Mouse (Mus musculus) brown adipose tissue, adult 24 weeks (tissue): ENCODE data around the gene Npas2. TPM values are rescaled to one million over a fixed set of nuclear protein-coding genes. Genes with fewer than 3 reads are reported as not detected.

Experiments used
- H3K27ac ChIP-seq: fragments of 200-500 bp; replicated peaks from 2 replicates; pipeline ENCODE4 v1.5.1; 2012; ENCODE audit warnings: low read depth, mild to moderate bottlenecking, low read length
- H3K4me1 ChIP-seq: fragments of 200-500 bp; 2 replicates; pipeline ENCODE4 v1.6.1; 2012; ENCODE audit warnings: low read length, mixed read lengths; ENCODE audit not compliant: control insufficient read depth, insufficient read depth, insufficient read length
- H3K4me3 ChIP-seq: fragments of 200-500 bp; 2 replicates; pipeline ENCODE4 v1.5.1; 2012; ENCODE audit warnings: low read depth, mild to moderate bottlenecking, low read length, moderate library complexity; ENCODE audit not compliant: insufficient read depth
- polyA plus RNA-seq: library from polyadenylated mRNA; stranded (reverse); fragments of >200 nt; gene quantifications from 2 replicates; pipeline ENCODE4 v1.2.4, GENCODE M21; 2012; ENCODE audit not compliant: missing spikeins, insufficient read depth, insufficient read length

Gene Npas2
- polyA plus RNA-seq, 1 experiment = 0.95 TPM

DNA sequence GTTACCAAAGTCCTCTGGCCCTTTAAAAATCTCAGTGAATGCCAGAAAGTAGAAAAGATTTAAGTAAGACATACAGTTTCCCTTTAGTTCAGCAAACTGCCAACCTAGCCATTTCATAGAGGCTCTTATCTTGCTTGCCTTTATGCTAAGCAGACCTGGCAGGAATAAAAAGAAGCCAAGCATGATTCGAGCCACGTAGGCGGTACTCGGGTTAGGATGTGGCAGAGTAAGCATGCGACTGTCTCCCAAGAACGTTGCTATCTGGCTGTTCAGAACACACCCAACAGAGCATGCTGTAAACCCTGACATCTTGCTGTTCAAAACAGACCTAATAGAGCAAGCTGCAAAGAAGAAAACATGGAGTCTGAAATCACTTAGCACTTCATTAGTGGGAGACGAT lies 125.3 kb downstream of the Npas2 start:
- H3K4me3 ChIP-seq = no peak overlapping the region
- no peaks in the 10 kb centered on the region for H3K4me1 ChIP-seq
- H3K27ac ChIP-seq = no peak overlapping the region

DNA sequence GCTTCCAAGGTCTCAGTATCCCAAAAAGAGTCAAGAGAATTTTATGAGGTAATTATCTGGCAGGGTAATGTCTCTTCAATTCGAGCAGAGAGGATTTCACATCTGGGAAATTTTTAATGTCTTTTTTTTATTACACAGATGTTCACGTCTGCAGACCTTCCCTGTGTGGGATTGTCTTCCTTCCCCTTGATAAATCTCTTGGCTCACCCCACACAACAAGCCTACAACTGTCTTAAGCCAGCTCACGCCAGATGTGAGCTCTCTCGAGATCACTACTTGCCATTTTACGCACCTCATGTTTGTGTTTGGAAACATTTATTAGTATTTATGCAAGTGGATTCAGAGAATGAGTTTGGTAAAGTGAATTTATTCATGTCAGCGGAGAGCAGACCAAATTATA lies 128.4 kb downstream of the Npas2 start:
- H3K4me3 ChIP-seq = no peak overlapping the region
- H3K27ac ChIP-seq = no peak overlapping the region
- H3K4me1 ChIP-seq = no peaks in the 10 kb centered on the region

DNA sequence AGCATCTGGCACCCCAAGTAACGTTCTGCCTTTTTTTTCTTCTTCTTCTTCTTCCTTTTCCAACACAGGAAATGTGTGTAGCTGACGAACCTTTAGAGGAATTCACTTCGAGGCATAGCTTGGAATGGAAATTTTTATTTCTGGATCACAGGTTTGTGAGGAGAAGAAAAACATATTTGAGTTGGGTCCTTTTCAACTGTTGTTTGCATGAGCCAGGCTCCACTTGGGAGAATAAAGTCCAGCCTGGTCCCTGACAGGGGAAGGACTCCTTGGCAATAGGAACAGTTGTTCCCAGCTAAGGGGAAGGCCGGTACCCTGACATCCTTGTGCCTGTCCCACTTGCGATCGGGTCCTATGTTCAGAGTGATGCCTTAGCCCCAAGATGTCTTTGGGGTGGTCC lies 131.7 kb downstream of the Npas2 start:
- H3K4me1 ChIP-seq = no peaks in the 10 kb centered on the region
- no peak overlapping the region for H3K27ac ChIP-seq
- no peak overlapping the region for H3K4me3 ChIP-seq

GRCm38 (mm10) chr1:39327546-39327945 lies 134.0 kb downstream of the Npas2 start:
- Histone ChIP-seq H3K27ac (no peak overlapping the region), H3K4me1 (no peaks in the 10 kb centered on the region), H3K4me3 (no peak overlapping the region)

DNA sequence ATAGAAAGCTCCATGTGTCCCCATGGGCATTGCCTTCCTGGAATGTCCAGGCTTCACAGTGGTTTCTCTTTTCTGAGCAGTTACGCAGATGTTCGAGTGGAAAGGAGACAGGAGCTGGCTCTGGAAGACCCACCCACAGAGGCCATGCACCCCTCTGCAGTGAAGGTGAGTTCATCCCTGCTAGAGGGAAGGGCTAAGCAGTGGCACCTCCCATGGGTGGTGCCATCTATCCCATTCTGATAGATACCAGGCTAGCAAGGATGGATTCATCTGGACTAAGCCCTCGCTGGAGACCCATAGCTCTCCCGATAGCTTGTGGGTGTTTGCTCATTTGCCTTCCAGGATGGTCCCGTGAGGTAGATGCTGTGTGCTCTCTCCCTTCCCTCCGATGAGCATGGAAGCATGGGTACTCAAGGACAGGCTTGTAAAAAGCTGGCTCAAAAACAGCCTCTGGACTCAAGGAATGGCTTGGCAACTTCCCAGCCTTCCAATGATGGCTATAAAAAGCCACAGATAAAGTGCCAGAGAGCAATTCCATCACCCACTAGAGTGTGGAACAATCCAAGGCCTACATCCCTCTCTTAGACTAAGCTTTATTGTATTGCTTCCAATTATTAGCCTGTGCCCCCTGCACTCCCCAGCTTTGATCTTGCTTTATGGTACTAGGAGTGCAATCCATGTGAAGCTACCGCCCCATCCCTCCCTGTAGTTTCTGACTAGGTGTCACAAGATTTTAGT lies 137.5 kb downstream of the Npas2 start:
- no peak overlapping the region for H3K4me3 ChIP-seq
- no peak overlapping the region for H3K27ac ChIP-seq
- no peaks in the 10 kb centered on the region for H3K4me1 ChIP-seq

DNA sequence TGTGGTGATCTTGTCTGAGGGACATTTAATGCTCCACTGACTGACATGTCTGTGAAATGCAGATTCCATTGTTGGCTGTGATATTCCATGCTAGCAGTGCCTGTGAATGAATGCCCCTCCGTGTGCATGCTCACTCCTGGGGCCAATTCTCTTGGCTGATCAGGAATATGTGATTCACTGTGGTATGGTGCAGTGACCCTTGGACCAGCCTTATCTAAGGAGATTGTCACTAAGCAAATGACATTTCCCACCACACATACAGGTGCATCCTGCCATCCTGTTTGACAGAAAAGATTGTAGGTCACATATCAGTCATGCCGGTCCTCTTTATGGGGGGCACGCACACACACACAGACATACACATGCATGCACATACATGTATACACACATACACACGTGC lies 138.9 kb downstream of the Npas2 start:
- Histone ChIP-seq H3K4me1 (no peaks in the 10 kb centered on the region), H3K27ac (no peak overlapping the region), H3K4me3 (no peak overlapping the region)

DNA sequence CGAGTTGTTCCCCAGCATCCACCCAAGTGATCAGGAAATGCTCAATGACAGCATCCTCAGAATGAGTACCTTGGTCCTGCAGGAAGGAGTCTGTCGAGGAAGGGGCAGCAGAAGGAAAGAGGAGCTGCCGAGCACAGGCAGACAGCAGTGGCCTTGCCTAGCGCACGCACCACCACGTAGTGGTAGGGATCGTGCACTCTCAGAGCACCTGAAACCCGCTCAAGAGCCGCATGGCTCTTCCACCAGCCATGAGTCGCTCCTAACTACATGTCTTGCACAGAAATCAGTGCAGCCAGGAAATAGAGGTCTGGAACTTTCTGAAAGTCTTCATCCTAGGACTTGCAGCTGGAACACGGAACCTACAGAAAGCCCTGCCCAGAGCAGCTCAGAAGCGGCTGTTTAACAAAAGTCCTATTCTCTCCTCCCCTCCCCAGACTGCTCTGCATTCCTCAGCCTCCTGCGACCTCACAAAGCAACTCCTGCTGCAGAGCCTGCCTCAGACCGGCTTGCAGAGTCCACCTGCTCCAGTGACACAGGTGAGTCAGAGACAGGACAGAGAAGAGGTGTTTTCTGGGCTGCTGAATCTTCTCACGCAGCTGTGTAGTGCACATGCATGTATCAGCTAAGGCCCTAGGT lies 142.1 kb downstream of the Npas2 start:
- Histone ChIP-seq H3K27ac (no peak overlapping the region), H3K4me1 (no peaks in the 10 kb centered on the region), H3K4me3 (no peak overlapping the region)

GRCm38 (mm10) chr1:39336788-39337187 lies 143.3 kb downstream of the Npas2 start:
- Histone ChIP-seq H3K27ac (no peak overlapping the region), H3K4me3 (no peak overlapping the region), H3K4me1 (no peaks in the 10 kb centered on the region)

- Histone ChIP-seq H3K4me3 (no peak overlapping the region), H3K27ac (no peak overlapping the region), H3K4me1 (no peaks in the 10 kb centered on the region)
Measured at GRCm38 (mm10) chr1:39338831-39339230, 145.3 kb downstream of the Npas2 start.

DNA sequence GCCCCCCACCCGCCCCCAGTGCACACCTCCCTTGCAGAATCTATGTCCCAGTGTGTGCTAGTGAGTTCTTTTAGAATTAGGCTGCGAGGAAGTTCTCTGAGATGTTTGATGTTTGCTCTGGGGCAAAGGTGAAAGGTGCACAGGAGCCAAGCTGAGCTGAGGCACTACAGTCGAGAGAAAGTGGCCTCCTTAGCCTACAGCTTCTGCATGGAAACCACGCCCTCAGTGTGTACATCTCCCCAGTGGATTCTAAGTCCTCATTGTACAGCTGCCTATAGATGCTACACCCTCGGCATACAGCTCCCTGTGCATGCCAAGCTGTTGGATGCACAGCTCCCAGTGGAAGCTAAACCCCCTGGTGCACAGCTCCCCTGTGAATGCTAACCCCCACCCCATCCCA lies 145.9 kb downstream of the Npas2 start:
- Histone ChIP-seq H3K4me3 (no peak overlapping the region), H3K27ac (no peak overlapping the region), H3K4me1 (no peaks in the 10 kb centered on the region)

DNA sequence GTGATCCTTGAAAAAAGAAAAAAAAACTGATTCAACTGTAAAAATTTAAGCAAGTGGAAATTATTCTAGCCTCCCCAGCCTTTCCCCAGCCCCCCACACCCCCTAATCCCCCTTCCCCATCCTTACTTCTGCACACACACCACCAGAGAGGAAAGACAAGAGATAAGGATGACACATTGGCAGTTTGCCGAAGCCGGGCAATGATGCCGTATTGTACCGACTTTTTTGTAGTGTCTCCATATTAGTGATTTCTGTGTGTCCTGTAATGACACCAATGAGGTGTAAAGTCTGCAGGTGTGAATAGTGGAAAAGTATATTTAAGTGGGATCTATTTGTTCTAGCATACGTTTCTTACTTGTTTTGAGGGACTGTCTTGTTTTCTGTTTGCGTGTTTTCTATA lies 146.6 kb downstream of the Npas2 start:
- H3K4me1 ChIP-seq = no peaks in the 10 kb centered on the region
- no peak overlapping the region for H3K27ac ChIP-seq

DNA sequence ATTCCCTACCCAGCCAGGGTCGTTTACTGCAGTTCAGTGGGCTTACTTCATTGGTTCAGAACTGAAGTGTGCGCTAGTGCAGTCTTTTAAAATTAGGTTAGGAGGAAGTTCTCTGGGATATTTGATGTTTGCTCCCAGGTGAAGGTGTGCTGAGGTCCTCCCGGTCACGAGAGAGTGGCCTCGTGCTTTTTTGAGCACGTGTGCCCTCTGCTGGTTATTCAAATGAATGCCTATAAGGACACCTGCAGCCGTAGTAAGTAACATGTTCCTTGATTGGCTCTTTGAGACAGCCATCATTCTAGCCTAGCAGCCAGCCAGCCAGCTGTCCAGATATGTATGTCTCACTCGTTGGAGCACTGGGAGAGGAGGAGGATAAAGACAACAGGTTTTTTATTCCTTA lies 147.1 kb downstream of the Npas2 start:
- Histone ChIP-seq H3K4me1 (no peaks in the 10 kb centered on the region), H3K27ac (no peak overlapping the region), H3K4me3 (no peak overlapping the region)

More for the DNA sequence above, 146.6 kb downstream of the Npas2 start:
- no peak overlapping the region for H3K4me3 ChIP-seq

DNA sequence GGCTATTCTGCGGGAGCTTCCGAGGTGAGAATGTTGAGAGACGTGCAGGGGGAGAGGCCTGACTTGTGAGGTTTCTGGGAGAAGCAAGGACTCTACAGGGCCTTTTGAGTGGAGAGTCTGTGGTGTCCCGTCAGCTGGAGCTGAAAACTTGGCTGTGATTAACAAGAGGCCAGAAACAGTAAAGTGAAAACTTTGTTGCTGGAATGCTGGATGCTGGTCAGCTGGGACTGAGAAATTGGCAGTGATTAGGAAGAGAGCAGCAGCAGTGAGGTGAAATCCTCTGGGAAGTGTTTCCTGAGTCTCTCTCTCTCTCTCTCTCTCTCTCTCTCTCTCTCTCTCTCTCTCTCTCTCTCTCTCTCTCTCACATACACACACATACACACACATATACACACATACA lies 148.3 kb downstream of the Npas2 start:
- Histone ChIP-seq H3K4me3 (no peak overlapping the region), H3K4me1 (no peaks in the 10 kb centered on the region), H3K27ac (no peak overlapping the region)

GRCm38 (mm10) chr1:39343242-39343641 lies 149.7 kb downstream of the Npas2 start:
- no peaks in the 10 kb centered on the region for H3K4me1 ChIP-seq
- H3K4me3 ChIP-seq = no peak overlapping the region
- H3K27ac ChIP-seq = no peak overlapping the region

DNA sequence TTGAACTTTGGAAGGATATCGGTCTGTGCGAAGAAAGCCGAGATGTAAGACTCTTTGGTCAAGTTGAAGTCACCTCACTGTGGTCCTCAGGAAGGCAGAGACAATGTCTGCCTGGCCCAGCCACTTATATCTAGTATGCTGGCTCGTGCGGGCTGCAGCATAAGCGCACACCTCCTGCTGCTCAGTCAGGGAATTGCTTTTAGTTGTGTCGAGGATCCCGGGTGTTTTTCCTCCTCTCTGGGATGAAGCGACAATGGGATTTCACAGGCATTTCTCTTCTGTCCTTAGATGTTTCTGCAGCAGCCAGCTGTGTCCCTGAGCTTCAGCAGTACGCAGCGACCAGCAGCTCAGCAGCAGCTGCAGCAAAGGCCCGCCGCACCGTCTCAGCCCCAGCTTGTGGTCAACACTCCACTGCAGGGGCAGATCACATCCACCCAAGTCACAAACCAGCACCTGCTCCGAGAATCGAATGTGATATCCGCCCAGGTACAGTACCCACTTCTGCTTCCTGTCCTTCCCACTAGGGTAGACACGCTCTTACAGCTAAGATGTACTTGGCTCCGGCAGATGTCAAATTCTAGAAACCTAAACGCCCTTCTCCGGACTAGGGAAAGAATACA lies 151.6 kb downstream of the Npas2 start:
- Histone ChIP-seq H3K4me1 (no peaks in the 10 kb centered on the region), H3K4me3 (no peak overlapping the region), H3K27ac (no peak overlapping the region)

- Histone ChIP-seq H3K27ac (no peak overlapping the region), H3K4me1 (no peaks in the 10 kb centered on the region), H3K4me3 (no peak overlapping the region)
Measured at GRCm38 (mm10) chr1:39349001-39349400, 155.5 kb downstream of the Npas2 start.
